Comparison of ENCODE assay signal across 15 mouse cellular contexts in genomic region chr9:21010939-21011541, GRCm38 (mm10). TPM values are rescaled to one million over a fixed set of nuclear protein-coding genes. Genes with fewer than 3 reads are reported as not detected.
DNase-seq lines count a peak whose midpoint lies in the region; ATAC-seq and TF ChIP-seq lines count a peak whose summit lies in the region.
"Not testable (repeated sequence)": the region's sequence is repeated elsewhere in the genome, so short reads cannot be mapped to it uniquely, and the experiment has no call there.
"Had no signal": no experiment of that assay in that cellular context is flagged by ENCODE, and none has a peak within 500 bp of the region (broad histone marks: within the 10 kb centered on the region; RNA-seq: fewer than 3 reads in every experiment).

No protein-coding gene starts in this region.

- not testable (repeated sequence) for H3K9ac ChIP-seq in CH12.LX (ENCODE audit: insufficient read depth, low read depth); heart, embryonic 12.5 days; kidney, postnatal 0 days (ENCODE audit: low read depth, low read length); liver, embryonic 15.5 days; lung, embryonic 16.5 days (ENCODE audit: low read length); stomach, postnatal 0 days (ENCODE audit: low read length)

- TF ChIP-seq POLR2A in CH12.LX (IDR thresholded peaks at IDR 0.05; ENCODE audit: low read depth, low read length) = not testable (repeated sequence)

- H3K4me2 ChIP-seq in CH12.LX (ENCODE audit: insufficient read depth, low read depth, poor library complexity, severe bottlenecking); heart, embryonic 12.5 days; kidney, postnatal 0 days (ENCODE audit: low read length); liver, embryonic 15.5 days; lung, embryonic 16.5 days (ENCODE audit: low read depth, low read length); stomach, postnatal 0 days (replicated peaks; ENCODE audit: low read depth): not testable (repeated sequence)

- peak in 1 of 2 experiments; percentile 30; a peak in 1 of 4 replicates for TF ChIP-seq CTCF in CH12.LX (conservative IDR thresholded peaks at IDR 0.05 in 1 of 2, IDR thresholded peaks at IDR 0.05 in 1 of 2; ENCODE audit: low read depth in 2 of 2, low read length in 2 of 2)
- TF ChIP-seq CTCF in kidney, postnatal 0 days (IDR thresholded peaks at IDR 0.05; ENCODE audit: low read depth) = peak; percentile 19; the same call in 1 of the 2 replicates
- TF ChIP-seq CTCF in stomach, postnatal 0 days (IDR thresholded peaks at IDR 0.05; ENCODE audit: low read depth) = 0 out of 2 replicates have a peak, but pooled peaks have one; percentile 19

- not testable (repeated sequence) for ATAC-seq in heart, embryonic 12.5 days (ENCODE audit: insufficient number of reproducible peaks, low FRiP score); kidney, postnatal 0 days (replicated peaks; ENCODE audit: low FRiP score, low read depth); liver, embryonic 15.5 days (ENCODE audit: insufficient read depth); lung, embryonic 16.5 days (ENCODE audit: low read depth); stomach, postnatal 0 days (ENCODE audit: low FRiP score, low TSS enrichment)

- H3K27me3 ChIP-seq in CH12.LX (replicated peaks); kidney, postnatal 0 days (ENCODE audit: insufficient read depth, low read length); lung, embryonic 16.5 days (ENCODE audit: control insufficient read depth, insufficient read depth, low read depth, low read length); stomach, postnatal 0 days (ENCODE audit: control insufficient read depth, insufficient read depth, low read length): not testable (repeated sequence)
- H3K27me3 ChIP-seq in heart, embryonic 12.5 days (replicated peaks) = peaks cover 24% of the 10 kb centered on the region
- H3K27me3 ChIP-seq in liver, embryonic 15.5 days = peaks cover 28% of the 10 kb centered on the region

- H3K36me3 ChIP-seq in CH12.LX (replicated peaks in 1 of 2; ENCODE audit: control insufficient read depth in 1 of 2, insufficient read depth in 1 of 2, low read length in 1 of 2) = peaks cover 28 to 33% of the 10 kb centered on the region in 2 experiments
- peaks cover 34% of the 10 kb centered on the region for H3K36me3 ChIP-seq in heart, embryonic 12.5 days
- H3K36me3 ChIP-seq in kidney, postnatal 0 days (ENCODE audit: insufficient read depth, low read length) = peaks cover 16% of the 10 kb centered on the region; the same call in 1 of the 2 replicates
- peaks cover 29% of the 10 kb centered on the region for H3K36me3 ChIP-seq in liver, embryonic 15.5 days (replicated peaks)
- peaks cover 22% of the 10 kb centered on the region for H3K36me3 ChIP-seq in lung, embryonic 16.5 days (ENCODE audit: control insufficient read depth, insufficient read depth, low read length)
- H3K36me3 ChIP-seq in stomach, postnatal 0 days (ENCODE audit: control insufficient read depth, insufficient read depth, low read length) = peaks cover 13% of the 10 kb centered on the region

- in situ Hi-C loops in CH12.LX (cut with MboI; ENCODE audit: low pct_ligation_motif_present, low pct_unique_long_range_greater_than_20kb, low sequenced_read_pairs) = loop anchor here (10.0 kb wide), 1 partner anchor 134 kb away; the partner anchor contains the start of gene Cdc37

- not testable (repeated sequence) for TF ChIP-seq RAD21 in CH12.LX (IDR thresholded peaks at IDR 0.05; ENCODE audit: low read depth, low read length)

- not testable (repeated sequence) for H3K27ac ChIP-seq in CH12.LX (ENCODE audit: insufficient read depth, low read depth); kidney, postnatal 0 days; stomach, postnatal 0 days (replicated peaks)
- H3K27ac ChIP-seq in heart, embryonic 12.5 days (ENCODE audit: poor library complexity, severe bottlenecking) = peak overlapping the region; percentile 28; the same call in 1 of the 2 replicates
- 0 out of 2 replicates have a peak overlapping the region, but pooled peaks have one; percentile 4 for H3K27ac ChIP-seq in liver, embryonic 15.5 days (replicated peaks)
- H3K27ac ChIP-seq in lung, embryonic 16.5 days (ENCODE audit: low read length) = peak overlapping the region; percentile 78; the same call in 1 of the 2 replicates

- H3K4me3 ChIP-seq in CH12.LX (replicated peaks in 1 of 3; ENCODE audit: low read depth in 2 of 3, low read length in 2 of 3, poor library complexity in 1 of 3); heart, embryonic 12.5 days; kidney, postnatal 0 days (replicated peaks; ENCODE audit: low read depth, low read length); liver, embryonic 15.5 days (replicated peaks); lung, embryonic 16.5 days (ENCODE audit: low read length); stomach, postnatal 0 days (ENCODE audit: low read depth, low read length): not testable (repeated sequence)

- not testable (repeated sequence) for H3K9me3 ChIP-seq in CH12.LX (replicated peaks; ENCODE audit: low read length); heart, embryonic 12.5 days (replicated peaks); kidney, postnatal 0 days (replicated peaks; ENCODE audit: low read length); liver, embryonic 15.5 days (replicated peaks); lung, embryonic 16.5 days (ENCODE audit: control insufficient read depth, low read length); stomach, postnatal 0 days (ENCODE audit: control insufficient read depth, low read length)

- dilution Hi-C loops in CH12.LX (cut with MboI; ENCODE audit: extremely low pct_ligation_motif_present, extremely low pct_unique_long_range_greater_than_20kb, low sequenced_read_pairs) = not testable (repeated sequence)

- H3K79me2 ChIP-seq in CH12.LX (replicated peaks; ENCODE audit: control insufficient read depth, extremely low read depth, insufficient read depth, poor library complexity, severe bottlenecking) = not testable (repeated sequence)

- 66% methylated on average over 9 of the region's 9 CpGs for WGBS in heart, embryonic 12.5 days
- 67% methylated on average over 9 of the region's 9 CpGs for WGBS in kidney, postnatal 0 days
- WGBS in liver, embryonic 15.5 days (ENCODE audit: insufficient replicate concordance) = 61% methylated on average over 9 of the region's 9 CpGs
- 61% methylated on average over 9 of the region's 9 CpGs for WGBS in lung, embryonic 16.5 days
- WGBS in stomach, postnatal 0 days = 67% methylated on average over 9 of the region's 9 CpGs

- not testable (repeated sequence) for DNase-seq in CH12.LX (ENCODE audit: extremely low read depth); kidney, postnatal 0 days (ENCODE audit: low spot score); stomach, postnatal 0 days (ENCODE audit: low spot score)
- peak; percentile 34 for DNase-seq in R1 (ENCODE audit: low read depth, low spot score)

- not testable (repeated sequence) for TF ChIP-seq EP300 in CH12.LX (IDR thresholded peaks at IDR 0.05; ENCODE audit: low read length); stomach, postnatal 0 days (optimal IDR thresholded peaks at IDR 0.05)

- H3K4me1 ChIP-seq in CH12.LX (ENCODE audit: control insufficient read depth in 1 of 2, insufficient read depth in 2 of 2) = peaks cover 7 to 15% of the 10 kb centered on the region in 2 experiments; a peak in 3 of 4 replicates
- H3K4me1 ChIP-seq in heart, embryonic 12.5 days (replicated peaks) = peaks cover 14% of the 10 kb centered on the region
- H3K4me1 ChIP-seq in kidney, postnatal 0 days (replicated peaks; ENCODE audit: insufficient read depth, low read length); stomach, postnatal 0 days (replicated peaks; ENCODE audit: control insufficient read depth, insufficient read depth): not testable (repeated sequence)
- peaks cover 36% of the 10 kb centered on the region for H3K4me1 ChIP-seq in liver, embryonic 15.5 days (replicated peaks)
- H3K4me1 ChIP-seq in lung, embryonic 16.5 days (replicated peaks; ENCODE audit: control insufficient read depth, insufficient read depth, low read length) = peaks cover 19% of the 10 kb centered on the region

RNA-seq across cellular contexts. Expression of gene Icam1, which starts 4.7 kb away (rescaled TPM):
- total RNA-seq in CH12.LX (2012; rRNA removed) (128 and 202 TPM in 2 replicates), CH12.LX (2014; rRNA removed) (101 and 102 TPM in 2 replicates)
- polyA plus RNA-seq in CH12.LX (2012; ENCODE audit: insufficient read length, low read depth) = 64.2 and 70.6 TPM in 2 replicates
- 8.9 and 9.3 TPM in 2 replicates for polyA plus RNA-seq in heart, embryonic 12.5 days (2016; fragmentation: Nextera tagmentation; extraction: Ambion mirVana)
- polyA plus RNA-seq in kidney, postnatal 0 days (2015; fragmentation: Nextera tagmentation; extraction: Ambion mirVana) = 12.3 and 13.4 TPM in 2 replicates
- polyA plus RNA-seq in liver, embryonic 15.5 days (2015; fragmentation: Nextera tagmentation; extraction: Ambion mirVana) = 10.2 and 11.3 TPM in 2 replicates
- polyA plus RNA-seq in lung, embryonic 16.5 days (2015; fragmentation: Nextera tagmentation; extraction: Ambion mirVana) = 76.2 and 93.0 TPM in 2 replicates
- 9.5 and 11.9 TPM in 2 replicates for polyA plus RNA-seq in stomach, postnatal 0 days (2015; fragmentation: Nextera tagmentation; extraction: Ambion mirVana)

RNA-seq across cellular contexts. Expression of gene Mrpl4, which starts 8.5 kb away (rescaled TPM):
- total RNA-seq in CH12.LX (2012; rRNA removed) (98.7 and 103 TPM in 2 replicates), CH12.LX (2014; rRNA removed) (42.1 and 43.9 TPM in 2 replicates)
- 83.6 and 94.8 TPM in 2 replicates for polyA plus RNA-seq in CH12.LX (2012; ENCODE audit: insufficient read length, low read depth)
- polyA plus RNA-seq in heart, embryonic 12.5 days (2016; fragmentation: Nextera tagmentation; extraction: Ambion mirVana) = 123 and 126 TPM in 2 replicates
- 155 and 158 TPM in 2 replicates for polyA plus RNA-seq in kidney, postnatal 0 days (2015; fragmentation: Nextera tagmentation; extraction: Ambion mirVana)
- polyA plus RNA-seq in liver, embryonic 15.5 days (2015; fragmentation: Nextera tagmentation; extraction: Ambion mirVana) = 62.1 and 66.9 TPM in 2 replicates
- polyA plus RNA-seq in lung, embryonic 16.5 days (2015; fragmentation: Nextera tagmentation; extraction: Ambion mirVana) = 156 TPM in 2 replicates
- polyA plus RNA-seq in stomach, postnatal 0 days (2015; fragmentation: Nextera tagmentation; extraction: Ambion mirVana) = 87.3 and 90.2 TPM in 2 replicates

RNA-seq across cellular contexts. Expression of gene Icam4, which starts 18.1 kb away (rescaled TPM):
- 2.9 and 3.1 TPM in 2 replicates for total RNA-seq in CH12.LX (2012; rRNA removed)
- total RNA-seq in CH12.LX (2014; rRNA removed) = 1.1 and 1.2 TPM in 2 replicates
- 0.72 and 0.96 TPM in 2 replicates for polyA plus RNA-seq in CH12.LX (2012; ENCODE audit: insufficient read length, low read depth)
- 5.6 and 8.1 TPM in 2 replicates for polyA plus RNA-seq in heart, embryonic 12.5 days (2016; fragmentation: Nextera tagmentation; extraction: Ambion mirVana)
- 0.26 and 0.50 TPM in 2 replicates for polyA plus RNA-seq in kidney, postnatal 0 days (2015; fragmentation: Nextera tagmentation; extraction: Ambion mirVana)
- 195 and 201 TPM in 2 replicates for polyA plus RNA-seq in liver, embryonic 15.5 days (2015; fragmentation: Nextera tagmentation; extraction: Ambion mirVana)
- polyA plus RNA-seq in lung, embryonic 16.5 days (2015; fragmentation: Nextera tagmentation; extraction: Ambion mirVana) = 2.2 and 4.2 TPM in 2 replicates
- 0.50 and 0.81 TPM in 2 replicates for polyA plus RNA-seq in stomach, postnatal 0 days (2015; fragmentation: Nextera tagmentation; extraction: Ambion mirVana)
- total RNA-seq: forebrain, postnatal 0 days had no signal
- polyA plus RNA-seq: forebrain, postnatal 0 days; hindbrain, embryonic 15.5 days had no signal

RNA-seq across cellular contexts. Expression of gene Icam5, which starts 20.8 kb away (rescaled TPM):
- total RNA-seq in CH12.LX (2012; rRNA removed) (4.9 TPM in 2 replicates), CH12.LX (2014; rRNA removed) (0.89 and 1.0 TPM in 2 replicates)
- 1.6 and 1.7 TPM in 2 replicates for polyA plus RNA-seq in CH12.LX (2012; ENCODE audit: insufficient read length, low read depth)
- not detected in 2 replicates for polyA plus RNA-seq in heart, embryonic 12.5 days (2016; fragmentation: Nextera tagmentation; extraction: Ambion mirVana)
- 0.21 and 0.27 TPM in 2 replicates for polyA plus RNA-seq in kidney, postnatal 0 days (2015; fragmentation: Nextera tagmentation; extraction: Ambion mirVana)
- 0.25 and 0.43 TPM in 2 replicates for polyA plus RNA-seq in liver, embryonic 15.5 days (2015; fragmentation: Nextera tagmentation; extraction: Ambion mirVana)
- polyA plus RNA-seq in lung, embryonic 16.5 days (2015; fragmentation: Nextera tagmentation; extraction: Ambion mirVana) = 0.24 and 0.33 TPM in 2 replicates
- polyA plus RNA-seq in stomach, postnatal 0 days (2015; fragmentation: Nextera tagmentation; extraction: Ambion mirVana) = 0.15 and 0.27 TPM in 2 replicates
- total RNA-seq: gastrocnemius, adult 18-20 months; gastrocnemius, postnatal 25 days; granulocyte monocyte progenitor cell, adult 5-6 weeks; heart, postnatal 36 days had no signal
- polyA plus RNA-seq: embryonic facial prominence, embryonic 10.5 days; hindbrain, embryonic 11.5 days had no signal

RNA-seq across cellular contexts. Expression of gene S1pr2, which starts 34.5 kb away (rescaled TPM):
- total RNA-seq in CH12.LX (2012; rRNA removed) (1.6 and 2.0 TPM in 2 replicates), CH12.LX (2014; rRNA removed) (0.84 and 1.3 TPM in 2 replicates)
- polyA plus RNA-seq in CH12.LX (2012; ENCODE audit: insufficient read length, low read depth) = 1.4 and 3.2 TPM in 2 replicates
- polyA plus RNA-seq in heart, embryonic 12.5 days (2016; fragmentation: Nextera tagmentation; extraction: Ambion mirVana) = 22.5 and 25.9 TPM in 2 replicates
- 21.3 and 23.3 TPM in 2 replicates for polyA plus RNA-seq in kidney, postnatal 0 days (2015; fragmentation: Nextera tagmentation; extraction: Ambion mirVana)
- polyA plus RNA-seq in liver, embryonic 15.5 days (2015; fragmentation: Nextera tagmentation; extraction: Ambion mirVana) = 4.2 and 4.8 TPM in 2 replicates
- polyA plus RNA-seq in lung, embryonic 16.5 days (2015; fragmentation: Nextera tagmentation; extraction: Ambion mirVana) = 63.5 and 67.2 TPM in 2 replicates
- polyA plus RNA-seq in stomach, postnatal 0 days (2015; fragmentation: Nextera tagmentation; extraction: Ambion mirVana) = 16.3 and 19.4 TPM in 2 replicates

Comparison
In these comparisons a context has a peak if more than half of its experiments do, and no peak if none do; other contexts are left out.
1. RNA of gene Icam4, which starts 18.1 kb away (polyA plus RNA-seq): 195 to 201 TPM in liver, embryonic 15.5 days; 5.6 to 8.1 TPM in heart, embryonic 12.5 days, 2.2 to 4.2 TPM in lung, embryonic 16.5 days, 0.72 to 0.96 TPM in CH12.LX, 0.50 to 0.81 TPM in stomach, postnatal 0 days and 0.26 to 0.50 TPM in kidney, postnatal 0 days; every median in the first group is over 10 times any median in the second.